Mouse (Mus musculus) embryonic facial prominence, embryonic 15.5 days (tissue): Measurements from ENCODE around the gene Usp36. TPM values are rescaled to one million over a fixed set of nuclear protein-coding genes. Genes with fewer than 3 reads are reported as not detected.

Experiments
- ATAC-seq: fragments of 200-750 bp; cut with Nextera tagmentation; 2 replicates; pipeline ENCODE4 v1.8.0; 2017; ENCODE audit warnings: low read depth, moderate TSS enrichment; ENCODE audit not compliant: insufficient number of reproducible peaks, low FRiP score, low TSS enrichment
- H3K27ac ChIP-seq: fragments of 300-500 bp; sonication (generic); replicated peaks from 2 replicates; pipeline ENCODE4 v1.5.1; 2015; ENCODE audit warnings: mild to moderate bottlenecking, inconsistent platforms
- H3K27me3 ChIP-seq: fragments of 300-500 bp; sonication (generic); 2 replicates; pipeline ENCODE4 v1.6.1; 2015; ENCODE audit warnings: inconsistent platforms
- H3K36me3 ChIP-seq: fragments of 300-500 bp; sonication (generic); 2 replicates; pipeline ENCODE4 v1.6.1; 2015; ENCODE audit warnings: mild to moderate bottlenecking, inconsistent platforms
- H3K4me1 ChIP-seq: fragments of 300-500 bp; sonication (generic); 2 replicates; pipeline ENCODE4 v1.6.1; 2015; ENCODE audit warnings: inconsistent platforms
- H3K4me2 ChIP-seq: fragments of 300-500 bp; sonication (generic); replicated peaks from 2 replicates; pipeline ENCODE4 v1.6.1; 2015; ENCODE audit warnings: mild to moderate bottlenecking, inconsistent platforms
- H3K4me3 ChIP-seq: fragments of 300-500 bp; sonication (generic); replicated peaks from 2 replicates; pipeline ENCODE4 v1.5.1; 2015; ENCODE audit warnings: mild to moderate bottlenecking, inconsistent platforms
- H3K9ac ChIP-seq: fragments of 300-500 bp; sonication (generic); 2 replicates; pipeline ENCODE4 v1.6.1; 2015; ENCODE audit warnings: inconsistent platforms
- H3K9me3 ChIP-seq: fragments of 300-500 bp; sonication (generic); replicated peaks from 2 replicates; pipeline ENCODE4 v1.6.1; 2016; ENCODE audit warnings: inconsistent platforms
- WGBS: fragments of 180-500 bp; shearing (Covaris S2); methylation state at CpG from one replicate; pipeline ENCODE4 v1.1.7; 2015; 5-methylcytosine and 5-hydroxymethylcytosine counted together
- polyA plus RNA-seq: library from polyadenylated mRNA; unstranded; fragments of >200 nt; fragmentation: Nextera tagmentation; extraction: Ambion mirVana; gene quantifications from 2 replicates; pipeline ENCODE4 v1.2.1, GENCODE M21; 2015

Gene Usp36
- polyA plus RNA-seq, 1 experiment from 2014 or later, result 25.4 TPM

DNA sequence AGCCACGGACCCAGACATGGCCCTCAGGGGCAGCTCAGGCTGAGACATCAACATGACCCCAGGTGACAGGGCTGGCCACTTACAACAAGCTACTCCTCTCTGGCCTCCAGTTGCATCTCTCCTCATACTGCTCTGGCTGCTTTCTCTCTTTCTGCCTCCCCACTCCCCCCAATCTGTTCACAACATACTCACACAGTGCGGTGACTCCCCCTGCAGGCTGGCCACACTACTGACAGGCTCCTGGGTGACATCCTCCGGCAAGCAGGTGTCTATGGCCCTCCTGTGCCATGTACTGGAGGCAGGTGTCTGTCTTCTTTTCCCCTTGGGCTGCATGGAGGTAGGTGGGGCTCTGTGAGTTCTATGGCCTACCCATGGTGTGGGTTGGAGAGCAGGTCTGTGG lies 7.9 kb upstream of the Usp36 start:
- Histone ChIP-seq H3K9me3 (no peaks in the 10 kb centered on the region), H3K27ac (no peak overlapping the region), H3K4me3 (no peak overlapping the region), H3K4me2 (no peak overlapping the region), H3K4me1 (no peaks in the 10 kb centered on the region), H3K27me3 (no peaks in the 10 kb centered on the region), H3K36me3 (peaks cover 30% of the 10 kb centered on the region), H3K9ac (no peak overlapping the region)
- ATAC-seq, result no peak
- 73% methylated on average over 3 of the region's 3 CpGs for WGBS

DNA sequence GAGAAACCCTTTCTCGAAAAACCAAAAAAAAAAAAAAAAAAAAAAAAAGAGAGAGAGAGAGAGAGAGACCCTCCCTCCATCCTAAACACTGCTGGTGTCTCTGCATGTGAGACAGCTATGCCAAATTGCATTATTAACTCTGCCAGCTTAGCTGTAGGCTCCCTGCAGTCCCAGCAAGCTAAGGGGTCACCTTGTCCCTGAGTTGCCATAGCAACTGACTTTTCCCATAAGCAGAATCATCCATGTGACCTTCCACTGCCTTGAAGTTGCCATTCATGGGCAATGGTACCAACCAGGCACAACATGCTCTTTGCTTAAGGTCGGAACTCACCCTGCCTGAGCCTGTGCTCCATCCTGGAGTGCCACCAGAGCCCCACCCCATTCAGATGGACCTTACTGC lies 5.0 kb upstream of the Usp36 start:
- no peak overlapping the region for H3K4me2 ChIP-seq
- 0 out of 2 replicates have a peak, but pooled peaks cover 7% of the 10 kb centered on the region for H3K36me3 ChIP-seq
- H3K9me3 ChIP-seq, result no peaks in the 10 kb centered on the region
- H3K27me3 ChIP-seq, result no peaks in the 10 kb centered on the region
- 0 out of 2 replicates have a peak, but pooled peaks cover 4% of the 10 kb centered on the region for H3K4me1 ChIP-seq
- WGBS, result 69% methylated on average over 2 of the region's 2 CpGs
- H3K4me3 ChIP-seq, result no peak overlapping the region
- no peak overlapping the region for H3K27ac ChIP-seq
- ATAC-seq, result no peak
- H3K9ac ChIP-seq, result no peak overlapping the region

DNA sequence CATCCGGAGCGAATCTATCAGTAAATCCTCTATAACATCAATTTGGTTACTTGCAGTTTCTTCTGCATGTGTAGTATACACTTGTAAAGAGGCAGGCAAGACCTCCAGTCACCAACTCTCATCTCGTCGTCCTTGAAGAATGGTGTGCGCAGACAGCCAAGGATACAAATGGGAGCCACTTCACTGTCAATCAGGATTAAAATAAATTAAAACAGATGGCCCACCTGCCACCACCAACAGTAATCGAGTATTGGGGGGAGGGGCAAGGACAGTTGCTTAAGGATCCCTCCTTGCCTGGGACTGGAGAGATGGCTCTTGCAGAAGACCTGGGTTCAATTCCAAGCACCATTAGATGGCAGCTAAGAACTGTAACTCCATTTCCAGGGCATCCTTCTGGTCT lies 2.6 kb upstream of the Usp36 start:
- Histone ChIP-seq H3K4me3 (no peak overlapping the region), H3K4me2 (no peak overlapping the region), H3K4me1 (peaks cover 15% of the 10 kb centered on the region), H3K36me3 (peaks cover 3% of the 10 kb centered on the region; the same call in 1 of the 2 replicates), H3K9me3 (no peaks in the 10 kb centered on the region), H3K9ac (no peak overlapping the region), H3K27me3 (no peaks in the 10 kb centered on the region), H3K27ac (no peak overlapping the region)
- WGBS, result 54% methylated on average over 6 of the region's 6 CpGs
- ATAC-seq, result no peak

DNA sequence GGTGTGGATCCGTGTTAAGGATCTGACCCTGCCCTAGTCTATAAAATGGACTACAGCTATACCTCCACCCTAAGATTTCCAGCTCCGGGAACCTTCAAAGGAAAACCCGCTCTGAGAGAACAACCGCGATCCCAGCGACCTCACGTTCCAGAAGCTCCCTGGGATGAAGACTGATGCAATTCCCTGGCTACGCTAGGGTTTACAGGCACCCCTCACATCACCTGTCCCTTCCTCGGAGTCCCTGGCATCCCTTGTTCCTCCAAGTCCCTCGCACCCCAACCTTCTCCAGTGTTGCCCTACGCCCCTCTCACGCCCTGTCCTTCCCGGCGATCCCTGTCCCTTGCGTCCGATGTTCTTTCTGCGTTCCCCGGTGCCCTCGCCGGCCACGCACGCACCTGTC lies 482 bp downstream of the Usp36 start:
- Histone ChIP-seq H3K27me3 (no peaks in the 10 kb centered on the region), H3K4me3 (peak overlapping the region; percentile 96), H3K4me1 (peaks cover 15% of the 10 kb centered on the region), H3K9ac (peak overlapping the region; percentile 88), H3K4me2 (peak overlapping the region; percentile 86), H3K9me3 (no peaks in the 10 kb centered on the region), H3K36me3 (peaks cover 30% of the 10 kb centered on the region), H3K27ac (peak overlapping the region; percentile 89)
- no peak for ATAC-seq
- 0% methylated on average over 22 of the region's 22 CpGs for WGBS

DNA sequence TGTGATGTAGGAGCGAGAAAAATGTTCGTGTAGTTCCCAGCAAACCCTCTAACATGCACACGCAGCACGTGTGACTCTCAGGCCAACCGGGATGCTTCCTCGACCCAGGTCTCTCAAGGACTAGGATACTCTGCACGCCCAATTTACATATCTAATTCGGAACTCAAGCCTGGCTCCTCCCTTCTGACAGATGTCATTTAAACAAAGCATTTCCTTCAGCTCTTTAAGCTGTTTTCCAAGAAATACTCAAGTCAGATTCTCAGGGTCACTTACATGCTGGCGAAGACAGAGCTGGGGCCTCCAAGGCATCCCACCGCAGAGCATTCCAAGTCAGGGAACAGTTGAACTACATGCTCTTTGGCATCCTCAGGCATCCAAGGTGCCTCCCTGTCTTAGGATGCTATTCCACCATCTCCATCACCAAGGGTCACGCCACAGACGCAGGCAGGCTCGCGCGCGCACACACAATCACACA lies 970 bp downstream of the Usp36 start:
- Histone ChIP-seq H3K4me2 (peak overlapping the region; percentile 86), H3K4me3 (peak overlapping the region; percentile 96), H3K4me1 (peaks cover 15% of the 10 kb centered on the region), H3K9ac (peak overlapping the region; percentile 88), H3K27me3 (no peaks in the 10 kb centered on the region), H3K27ac (peak overlapping the region; percentile 89), H3K9me3 (no peaks in the 10 kb centered on the region), H3K36me3 (peaks cover 35% of the 10 kb centered on the region)
- no peak for ATAC-seq
- under 1% methylated on average over 16 of the region's 16 CpGs for WGBS

DNA sequence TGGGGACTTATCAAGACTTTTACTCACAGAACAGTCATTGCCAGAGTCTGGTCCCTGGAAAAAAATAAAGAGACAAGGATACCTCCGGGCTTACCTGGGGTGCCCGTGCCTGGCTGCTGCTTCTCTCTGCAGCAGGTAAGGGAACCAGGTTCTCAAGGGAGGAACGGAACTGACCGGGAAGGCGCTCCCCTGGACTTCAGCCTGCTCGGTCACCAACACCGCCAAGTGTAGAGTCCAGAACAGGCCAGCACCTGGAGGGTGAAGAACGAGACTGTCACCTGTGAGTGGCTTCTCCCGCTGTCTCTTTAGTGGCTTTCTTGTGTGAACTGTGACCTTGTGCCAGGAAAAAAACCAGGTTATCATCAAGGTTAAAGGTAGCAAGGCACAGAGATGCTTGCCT lies 2.5 kb downstream of the Usp36 start:
- no peak for ATAC-seq
- H3K27me3 ChIP-seq, result no peaks in the 10 kb centered on the region
- H3K4me1 ChIP-seq, result peaks cover 15% of the 10 kb centered on the region
- peaks cover 50% of the 10 kb centered on the region for H3K36me3 ChIP-seq
- no peak overlapping the region for H3K27ac ChIP-seq
- H3K9me3 ChIP-seq, result no peaks in the 10 kb centered on the region
- no peak overlapping the region; the same call in 1 of the 2 replicates for H3K9ac ChIP-seq
- H3K4me3 ChIP-seq, result no peak overlapping the region
- H3K4me2 ChIP-seq, result no peak overlapping the region
- 94% methylated on average over 9 of the region's 9 CpGs for WGBS

DNA sequence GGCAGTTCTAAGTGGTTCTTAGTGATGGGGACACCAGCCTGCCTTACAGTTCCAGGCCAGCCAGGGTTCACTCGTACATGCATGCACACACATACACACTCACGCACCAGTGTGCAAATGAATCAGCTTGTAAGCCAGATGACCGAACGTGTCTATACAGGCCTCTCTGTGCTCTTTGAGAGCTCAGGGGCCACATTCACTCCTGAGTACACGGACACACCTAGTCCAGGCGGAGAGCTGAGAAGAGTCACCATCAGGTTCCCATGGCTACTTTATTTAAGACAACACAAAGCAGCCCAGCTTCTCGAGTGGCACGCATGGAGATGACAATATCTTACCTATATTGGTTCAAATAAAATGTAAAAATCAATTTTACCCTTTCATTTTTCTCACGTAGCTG lies 3.6 kb downstream of the Usp36 start:
- Histone ChIP-seq H3K4me2 (no peak overlapping the region), H3K36me3 (peaks cover 61% of the 10 kb centered on the region), H3K27ac (no peak overlapping the region), H3K9me3 (no peaks in the 10 kb centered on the region), H3K9ac (no peak overlapping the region), H3K27me3 (no peaks in the 10 kb centered on the region), H3K4me1 (peaks cover 15% of the 10 kb centered on the region), H3K4me3 (no peak overlapping the region)
- no peak for ATAC-seq
- WGBS, result 87% methylated on average over 9 of the region's 9 CpGs

DNA sequence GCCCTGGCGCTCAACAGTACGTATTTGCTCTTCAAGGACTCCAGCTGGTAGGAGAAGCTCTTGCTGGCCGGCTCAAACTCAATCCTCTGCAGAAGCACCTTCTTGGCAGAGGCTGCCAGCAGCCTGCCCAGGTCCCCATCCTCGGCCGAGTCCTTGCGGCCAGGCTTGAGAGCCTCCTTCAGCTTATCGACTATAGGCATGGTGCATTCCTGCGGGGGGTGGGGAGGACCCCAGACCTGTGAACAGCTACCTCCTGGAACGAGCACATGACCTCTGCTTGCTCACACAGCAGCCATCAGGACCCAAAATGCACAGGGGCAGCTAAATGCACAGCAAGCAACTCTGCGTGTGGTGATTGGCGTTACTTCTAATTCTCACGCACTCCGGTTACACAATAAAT lies 4.3 kb downstream of the Usp36 start:
- 93% methylated on average over 13 of the region's 13 CpGs for WGBS
- H3K9ac ChIP-seq, result no peak overlapping the region
- H3K27ac ChIP-seq, result no peak overlapping the region
- no peaks in the 10 kb centered on the region for H3K9me3 ChIP-seq
- no peak overlapping the region for H3K4me2 ChIP-seq
- H3K36me3 ChIP-seq, result peaks cover 68% of the 10 kb centered on the region
- H3K27me3 ChIP-seq, result no peaks in the 10 kb centered on the region
- no peak overlapping the region for H3K4me3 ChIP-seq
- ATAC-seq, result no peak
- H3K4me1 ChIP-seq, result peaks cover 14% of the 10 kb centered on the region

DNA sequence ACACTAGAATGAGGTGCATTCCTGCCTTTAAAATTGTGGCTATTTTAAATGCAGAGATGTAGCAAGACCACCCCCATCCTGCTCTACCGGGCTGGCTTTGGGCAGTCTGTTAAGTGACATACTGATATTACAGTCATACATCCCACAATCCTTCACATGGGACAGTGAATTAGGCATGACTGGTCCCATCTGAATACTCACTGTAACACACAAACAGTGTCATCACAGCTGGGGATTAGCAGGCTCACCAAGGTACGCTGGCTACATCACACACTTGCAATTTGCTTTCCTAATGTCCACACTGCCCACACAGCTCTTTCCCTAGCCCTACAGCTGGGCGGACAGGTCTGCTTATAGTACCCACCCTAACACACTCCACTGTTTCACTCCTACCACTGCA lies 9.8 kb downstream of the Usp36 start:
- Histone ChIP-seq H3K9ac (no peak overlapping the region), H3K4me3 (no peak overlapping the region), H3K4me1 (no peaks in the 10 kb centered on the region), H3K9me3 (no peaks in the 10 kb centered on the region), H3K27me3 (no peaks in the 10 kb centered on the region), H3K4me2 (no peak overlapping the region), H3K36me3 (peaks cover 100% of the 10 kb centered on the region), H3K27ac (no peak overlapping the region)
- 89% methylated on average over 3 of the region's 3 CpGs for WGBS
- no peak for ATAC-seq

DNA sequence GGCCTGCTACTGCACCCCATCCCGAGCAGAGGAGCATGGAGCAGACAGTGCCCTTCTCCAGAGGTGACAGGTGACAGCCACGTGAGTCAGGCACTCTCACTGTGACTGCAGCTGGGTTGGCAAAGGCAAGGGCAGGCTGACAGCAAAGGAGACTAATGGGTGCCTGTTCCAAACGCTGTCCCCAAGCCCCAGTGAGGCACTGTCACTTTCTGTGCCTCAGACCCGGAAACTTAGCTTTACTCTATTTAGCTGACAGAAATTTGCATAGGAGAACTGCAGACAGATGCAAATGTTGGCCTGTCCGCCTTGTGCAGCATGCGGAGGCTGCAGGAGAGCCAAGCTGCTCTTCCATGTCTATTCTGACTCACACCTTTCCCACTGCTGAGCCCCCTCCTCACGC lies 13.7 kb downstream of the Usp36 start:
- H3K4me1 ChIP-seq, result no peaks in the 10 kb centered on the region
- no peak overlapping the region for H3K4me3 ChIP-seq
- H3K27ac ChIP-seq, result no peak overlapping the region
- no peak for ATAC-seq
- H3K36me3 ChIP-seq, result peaks cover 100% of the 10 kb centered on the region
- no peak overlapping the region for H3K4me2 ChIP-seq
- no peaks in the 10 kb centered on the region for H3K27me3 ChIP-seq
- 86% methylated on average over 7 of the region's 7 CpGs for WGBS
- H3K9ac ChIP-seq, result no peak overlapping the region
- H3K9me3 ChIP-seq, result no peaks in the 10 kb centered on the region

DNA sequence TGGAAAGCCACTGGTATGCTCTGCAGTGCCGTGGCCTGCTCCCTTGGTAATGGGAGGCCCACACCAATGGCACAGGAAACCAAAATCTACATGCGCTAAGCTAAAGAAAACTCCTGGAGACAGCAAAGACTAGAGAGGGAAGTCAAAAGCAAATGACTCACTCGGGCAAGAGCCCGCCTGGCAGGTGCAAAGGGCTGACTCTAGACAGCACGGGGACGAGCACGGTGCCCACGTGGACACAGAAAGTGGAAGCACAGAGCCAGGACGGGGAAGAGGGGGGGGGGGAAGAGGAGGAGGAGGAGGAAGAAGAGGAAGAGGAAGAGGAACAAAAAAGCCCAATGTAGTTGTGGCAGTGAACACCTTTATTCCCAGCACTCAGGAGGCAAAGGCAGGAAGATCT lies 15.0 kb downstream of the Usp36 start:
- H3K4me1 ChIP-seq, result no peaks in the 10 kb centered on the region
- H3K27me3 ChIP-seq, result no peaks in the 10 kb centered on the region
- no peak overlapping the region for H3K27ac ChIP-seq
- 99% methylated on average over 9 of the region's 9 CpGs for WGBS
- no peak overlapping the region for H3K4me3 ChIP-seq
- no peak overlapping the region for H3K9ac ChIP-seq
- no peak overlapping the region for H3K4me2 ChIP-seq
- peaks cover 97% of the 10 kb centered on the region for H3K36me3 ChIP-seq
- ATAC-seq, result no peak
- no peaks in the 10 kb centered on the region for H3K9me3 ChIP-seq

DNA sequence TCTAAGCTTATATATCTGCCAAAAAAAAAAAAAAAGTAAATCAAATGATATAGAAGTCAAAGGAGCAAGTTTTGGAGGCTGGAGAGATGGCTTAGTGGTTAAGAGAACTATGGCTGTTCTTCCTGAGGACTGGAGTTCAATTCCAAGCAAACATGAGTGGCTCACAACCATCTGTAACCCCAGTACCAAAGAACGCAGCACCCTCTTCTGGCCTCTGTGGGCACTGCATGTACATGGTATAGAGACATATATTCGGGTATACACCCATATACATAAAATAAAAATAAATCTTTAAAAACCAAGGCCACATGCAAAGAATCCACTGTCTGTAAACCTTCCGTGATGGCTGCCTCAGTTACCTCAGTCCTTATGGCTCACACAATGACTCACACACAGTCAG lies 20.2 kb downstream of the Usp36 start:
- Histone ChIP-seq H3K9ac (no peak overlapping the region), H3K4me1 (no peaks in the 10 kb centered on the region), H3K27ac (no peak overlapping the region), H3K27me3 (no peaks in the 10 kb centered on the region), H3K9me3 (no peaks in the 10 kb centered on the region), H3K4me2 (no peak overlapping the region), H3K36me3 (peaks cover 95% of the 10 kb centered on the region), H3K4me3 (no peak overlapping the region)
- ATAC-seq, result no peak
- WGBS, result 87% methylated on average over 3 of the region's 3 CpGs
